Mouse (Mus musculus) CD4-positive naive resting alpha-beta T cell, adult 57 days (primary cell): Measurements from ENCODE around the gene Lyzl6. TPM values are rescaled to one million over a fixed set of nuclear protein-coding genes. Genes with fewer than 3 reads are reported as not detected.

Experiments
- total RNA-seq: library from RNA; stranded (reverse); gene quantifications from one replicate; pipeline ENCODE4 v1.2.4, GENCODE M21; 2023

The Lyzl6 gene
- total RNA-seq = 0.68 TPM

DNA sequence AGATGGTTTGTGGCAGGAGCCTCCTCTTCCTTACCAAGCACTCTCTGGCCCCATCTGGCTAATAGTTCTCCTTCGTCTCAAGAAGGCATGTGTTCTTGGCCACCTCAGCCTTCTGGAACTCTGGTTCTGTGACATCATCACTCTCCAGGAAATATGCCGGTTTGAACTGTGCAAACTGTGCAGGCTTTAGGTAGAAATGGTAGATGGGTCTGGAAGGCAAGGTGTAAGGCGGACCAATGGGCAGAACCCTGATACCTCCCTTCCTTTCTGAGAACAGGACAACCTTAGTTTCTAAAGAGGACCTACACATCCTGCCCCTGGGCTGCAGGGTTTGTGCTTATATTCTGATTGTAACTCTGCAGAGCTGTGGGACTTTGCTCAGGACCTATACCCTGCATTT lies at the start of gene Lyzl6:
Gene Lyzl6 (minus strand): TSS at position 101 of the 400 bp plus-strand sequence.

DNA sequence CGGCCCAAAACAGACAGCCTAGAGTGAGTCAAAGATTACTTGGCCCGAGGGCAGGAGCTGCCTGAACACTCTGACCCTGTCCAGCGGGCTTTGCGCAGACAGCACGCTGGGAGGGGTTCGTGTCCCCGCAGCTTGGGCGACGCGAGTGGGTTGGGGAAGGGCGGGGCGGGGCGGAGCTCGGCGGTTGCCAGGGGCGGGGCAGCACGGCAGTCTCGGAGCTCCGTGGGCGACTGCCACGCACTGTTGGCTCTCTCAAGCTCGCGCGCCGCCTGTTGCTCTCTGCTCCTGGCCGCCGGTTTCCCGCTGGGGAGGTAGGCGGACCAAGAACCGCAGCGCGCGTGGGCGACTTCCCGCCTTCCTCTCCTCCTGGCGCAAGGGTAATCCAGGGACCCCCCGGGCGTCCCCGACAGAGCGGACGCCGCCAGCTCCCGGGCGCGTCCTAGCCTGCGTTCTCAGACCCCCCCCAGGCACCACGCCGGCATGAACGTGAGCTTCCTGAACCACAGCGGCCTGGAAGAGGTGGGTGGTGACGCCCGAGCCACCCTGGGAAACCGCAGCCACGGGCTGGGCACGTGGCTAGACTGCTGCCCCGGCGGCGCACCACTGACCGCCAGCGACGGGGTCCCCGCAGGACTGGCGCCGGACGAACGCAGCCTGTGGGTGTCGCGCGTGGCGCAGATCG lies 10.8 kb upstream of the Lyzl6 start, which contains the start of gene Rprml:
Gene Rprml (plus strand): TSS at position 270 of the 682 bp plus-strand sequence.

DNA sequence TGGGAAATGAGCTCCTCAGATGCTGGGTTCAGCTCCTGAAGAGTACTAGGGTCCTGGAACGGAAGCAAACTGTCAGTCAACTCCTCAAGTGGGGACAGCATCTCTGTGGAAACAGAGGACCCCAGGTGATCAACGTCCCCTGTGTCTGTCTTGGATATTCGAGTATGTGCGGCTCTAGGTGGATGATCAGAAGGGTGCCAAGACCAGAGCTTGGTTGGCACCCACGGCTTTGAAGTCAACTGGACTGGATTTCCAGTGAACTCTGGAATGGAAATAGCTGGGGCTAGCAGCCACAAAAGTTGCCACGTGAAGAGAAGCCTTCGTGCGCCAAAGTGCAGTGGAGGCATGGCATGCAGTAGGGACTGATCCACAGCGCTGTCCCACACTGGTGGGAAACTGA lies 17.6 kb downstream of the Lyzl6 start, which contains the start of gene Gm884:
Gene Gm884 (minus strand): TSS at position 101 of the 400 bp plus-strand sequence.

Other genes starting within 250 kb of the Lyzl6 start
- gene Plekhm1, start 226.2 kb downstream of the Lyzl6 start, total RNA-seq = 40.0 TPM
- gene Lrrc37a, start 134.3 kb downstream of the Lyzl6 start, total RNA-seq = not detected
- not detected for gene Gm884, start 17.8 kb downstream of the Lyzl6 start, total RNA-seq
- gene Rprml, start 10.7 kb upstream of the Lyzl6 start, total RNA-seq = not detected
- gene Gosr2, start 59.0 kb upstream of the Lyzl6 start, total RNA-seq = 56.2 TPM
- gene Wnt9b, start 110.9 kb upstream of the Lyzl6 start, total RNA-seq = not detected
- not detected for gene Wnt3, start 135.3 kb upstream of the Lyzl6 start, total RNA-seq